Mouse (Mus musculus): Measurements from ENCODE around the gene Sgo2a.

GRCm38 (mm10) chr1:57995432-57996132 lies at the start of gene Sgo2a:
- TF ChIP-seq CTCF (IDR thresholded peaks at IDR 0.05; ENCODE audit: extremely low read depth, insufficient read length, insufficient replicate concordance, low read depth, low read length) (no peak), POLR2A (IDR thresholded peaks at IDR 0.05; ENCODE audit: low read depth, low read length) (peak; percentile 32; the same call in 1 of the 2 replicates)
